Mouse (Mus musculus): ENCODE measurements around the gene Gm9837.
A peak's percentile ranks its signal among the peaks of the same experiment; 100 is the strongest.

- TF ChIP-seq CTCF (conservative IDR thresholded peaks at IDR 0.05 in 1 of 2, IDR thresholded peaks at IDR 0.05 in 1 of 2; ENCODE audit: low read depth in 2 of 2, low read length in 2 of 2) (peak; percentile 44 to 67; a peak in 3 of 4 replicates), MAFK (IDR thresholded peaks at IDR 0.05; ENCODE audit: insufficient replicate concordance, low read length) (peak; percentile 57; the same call in 1 of the 2 replicates), TCF12 (IDR thresholded peaks at IDR 0.05; ENCODE audit: low read depth, low read length) (no peak), RAD21 (IDR thresholded peaks at IDR 0.05; ENCODE audit: low read depth, low read length) (peak; percentile 47), POLR2A (IDR thresholded peaks at IDR 0.05; ENCODE audit: low read depth, low read length) (no peak), ETS1 (conservative IDR thresholded peaks at IDR 0.05; ENCODE audit: low read depth, low read length) (no peak), EP300 (IDR thresholded peaks at IDR 0.05; ENCODE audit: low read length) (no peak), RCOR1 (conservative IDR thresholded peaks at IDR 0.05; ENCODE audit: low read depth, low read length) (no peak), IRF4 (IDR thresholded peaks at IDR 0.05; ENCODE audit: low read depth, low read length) (no peak), ZMIZ1 (IDR thresholded peaks at IDR 0.05; ENCODE audit: low read depth, low read length) (no peak), JUN (IDR thresholded peaks at IDR 0.05; ENCODE audit: insufficient read depth, low read depth, low read length) (no peak), USF1 (IDR thresholded peaks at IDR 0.05; ENCODE audit: low read depth, low read length) (no peak), UBTF (IDR thresholded peaks at IDR 0.05; ENCODE audit: low read depth, low read length) (no peak), USF2 (conservative IDR thresholded peaks at IDR 0.05; ENCODE audit: low read depth, low read length) (no peak)
Observed at GRCm38 (mm10) chr11:53485719-53486118, 15.4 kb upstream of the Gm9837 start.

All from CH12.LX (cell line).